Mouse (Mus musculus) midbrain, embryonic 16.5 days (tissue): Measurements from ENCODE around the gene Pnpo. TPM values are rescaled to one million over a fixed set of nuclear protein-coding genes. Genes with fewer than 3 reads are reported as not detected.

ENCODE experiments used
- ATAC-seq: fragments of 200-750 bp; cut with Nextera tagmentation; 2 replicates; pipeline ENCODE4 v1.8.0; 2017; ENCODE audit warnings: moderate TSS enrichment
- H3K27ac ChIP-seq: fragments of 300-500 bp; sonication (generic); 2 replicates; pipeline ENCODE4 v1.5.1; 2014; ENCODE audit warnings: mild to moderate bottlenecking, low read length, mixed read lengths
- H3K27me3 ChIP-seq: fragments of 300-500 bp; sonication (generic); 2 replicates; pipeline ENCODE4 v1.6.1; 2014; ENCODE audit warnings: low read depth, low read length, mixed read lengths; ENCODE audit not compliant: control insufficient read depth, insufficient read depth
- H3K36me3 ChIP-seq: fragments of 300-500 bp; sonication (generic); 2 replicates; pipeline ENCODE4 v1.6.1; 2014; ENCODE audit warnings: mild to moderate bottlenecking, low read length, moderate library complexity, mixed read lengths; ENCODE audit not compliant: control insufficient read depth, insufficient read depth
- H3K4me1 ChIP-seq: fragments of 300-500 bp; sonication (generic); 2 replicates; pipeline ENCODE4 v1.6.1; 2014; ENCODE audit warnings: mild to moderate bottlenecking, low read length, mixed read lengths; ENCODE audit not compliant: control insufficient read depth, insufficient read depth
- H3K4me2 ChIP-seq: fragments of 300-500 bp; sonication (generic); 2 replicates; pipeline ENCODE4 v1.6.1; 2014; ENCODE audit warnings: mild to moderate bottlenecking, low read length, mixed read lengths
- H3K4me3 ChIP-seq: fragments of 300-500 bp; sonication (generic); 2 replicates; pipeline ENCODE4 v1.5.1; 2014; ENCODE audit warnings: low read depth, mild to moderate bottlenecking, low read length, moderate library complexity, mixed read lengths
- H3K9ac ChIP-seq: fragments of 300-500 bp; sonication (generic); 2 replicates; pipeline ENCODE4 v1.6.1; 2014; ENCODE audit warnings: low read depth, low read length, mixed read lengths
- H3K9me3 ChIP-seq: fragments of 300-500 bp; sonication (generic); replicated peaks from 2 replicates; pipeline ENCODE4 v1.6.1; 2014; ENCODE audit warnings: mild to moderate bottlenecking, low read length, mixed read lengths; ENCODE audit not compliant: control insufficient read depth, poor library complexity, severe bottlenecking
- WGBS: fragments of 180-500 bp; shearing (Covaris S2); extraction: QIAGEN DNeasy Blood & Tissue Kit; methylation state at CpG from one replicate; pipeline ENCODE4 v1.1.7; 2014; 5-methylcytosine and 5-hydroxymethylcytosine counted together
- polyA plus RNA-seq: library from polyadenylated mRNA; unstranded; fragments of >200 nt; fragmentation: Nextera tagmentation; extraction: Ambion mirVana; gene quantifications from 2 replicates; pipeline ENCODE4 v1.2.1, GENCODE M21; 2015

The Pnpo gene
- polyA plus RNA-seq = 32.2 and 32.5 TPM in 2 replicates

- peak within 1 kb of the TSS; percentile 61 for H3K4me3 ChIP-seq
- H3K4me1 ChIP-seq = peaks cover 16% of the 10 kb centered on the region
- peak within 1 kb of the TSS; percentile 73 for H3K9ac ChIP-seq
- peak; percentile 98 for ATAC-seq
- no peaks in the 10 kb centered on the region for H3K9me3 ChIP-seq
- H3K27me3 ChIP-seq = no peaks in the 10 kb centered on the region; the same call in 1 of the 2 replicates
- no peaks in the 10 kb centered on the region for H3K36me3 ChIP-seq
- peak within 1 kb of the TSS; percentile 62; the same call in 1 of the 2 replicates for H3K27ac ChIP-seq
- H3K4me2 ChIP-seq = peak within 1 kb of the TSS; percentile 91
- under 1% methylated on average over 29 of the region's 29 CpGs for WGBS
Observed at GRCm38 (mm10) chr11:96943746-96944304, at the start of gene Pnpo. Pnpo (minus strand) TSS chr11:96943986.

GRCm38 (mm10) chr11:96992722-96993311, 49.0 kb upstream of the Pnpo start:
- ATAC-seq = no peak
- Histone ChIP-seq H3K27ac (no peak overlapping the region), H3K36me3 (no peaks in the 10 kb centered on the region), H3K9ac (no peak overlapping the region), H3K4me1 (peaks cover 13% of the 10 kb centered on the region), H3K4me2 (no peak overlapping the region), H3K4me3 (no peak overlapping the region), H3K27me3 (no peaks in the 10 kb centered on the region), H3K9me3 (no peaks in the 10 kb centered on the region)
- 56% methylated on average over 8 of the region's 8 CpGs for WGBS

GRCm38 (mm10) chr11:96991501-96991900, 47.7 kb upstream of the Pnpo start:
- H3K27me3 ChIP-seq = peaks cover 2% of the 10 kb centered on the region
- no peak for ATAC-seq
- peaks cover 8% of the 10 kb centered on the region for H3K4me1 ChIP-seq
- no peak overlapping the region for H3K4me2 ChIP-seq
- no peak overlapping the region for H3K27ac ChIP-seq
- 79% methylated on average over 5 of the region's 5 CpGs for WGBS
- H3K36me3 ChIP-seq = no peaks in the 10 kb centered on the region
- H3K4me3 ChIP-seq = no peak overlapping the region
- H3K9ac ChIP-seq = no peak overlapping the region
- no peaks in the 10 kb centered on the region for H3K9me3 ChIP-seq

GRCm38 (mm10) chr11:96987873-96988655, 44.3 kb upstream of the Pnpo start:
- ATAC-seq = peak; percentile 74
- H3K27me3 ChIP-seq = peaks cover 6% of the 10 kb centered on the region

GRCm38 (mm10) chr11:96986463-96986862, 42.7 kb upstream of the Pnpo start:
- WGBS = 48% methylated on average over 3 of the region's 3 CpGs
- Histone ChIP-seq H3K9ac (no peak overlapping the region), H3K4me3 (no peak overlapping the region), H3K4me2 (no peak overlapping the region), H3K9me3 (no peaks in the 10 kb centered on the region), H3K4me1 (peaks cover 8% of the 10 kb centered on the region), H3K27ac (no peak overlapping the region), H3K36me3 (no peaks in the 10 kb centered on the region), H3K27me3 (peaks cover 6% of the 10 kb centered on the region)
- ATAC-seq = no peak

More at GRCm38 (mm10) chr11:96987873-96988655, 44.3 kb upstream of the Pnpo start:
- Histone ChIP-seq H3K4me1 (peaks cover 8% of the 10 kb centered on the region), H3K27ac (peak overlapping the region; percentile 69), H3K4me3 (peak overlapping the region; percentile 45), H3K9ac (peak overlapping the region; percentile 69), H3K9me3 (no peaks in the 10 kb centered on the region), H3K4me2 (peak overlapping the region; percentile 75), H3K36me3 (no peaks in the 10 kb centered on the region)
- WGBS = 6% methylated on average over 31 of the region's 31 CpGs

- no peaks in the 10 kb centered on the region for H3K9me3 ChIP-seq
- no peak overlapping the region for H3K27ac ChIP-seq
- no peak overlapping the region for H3K4me3 ChIP-seq
- no peak overlapping the region for H3K4me2 ChIP-seq
- no peaks in the 10 kb centered on the region for H3K36me3 ChIP-seq
- no peak for ATAC-seq
- 23% methylated on average over 4 of the region's 4 CpGs for WGBS
- no peak overlapping the region for H3K9ac ChIP-seq
- peaks cover 6% of the 10 kb centered on the region for H3K27me3 ChIP-seq
- H3K4me1 ChIP-seq = peaks cover 8% of the 10 kb centered on the region
Observed at GRCm38 (mm10) chr11:96984903-96985302, 41.1 kb upstream of the Pnpo start.

GRCm38 (mm10) chr11:96982859-96983258, 39.1 kb upstream of the Pnpo start, which contains the start of gene Sp2:
Sp2 (minus strand) TSS chr11:96982959.
- Histone ChIP-seq H3K4me1 (peaks cover 11% of the 10 kb centered on the region), H3K9me3 (no peaks in the 10 kb centered on the region), H3K27me3 (peaks cover 6% of the 10 kb centered on the region), H3K4me3 (no peak within 1 kb of the TSS), H3K9ac (peak within 1 kb of the TSS; percentile 23; the same call in 1 of the 2 replicates), H3K36me3 (no peaks in the 10 kb centered on the region), H3K4me2 (peak within 1 kb of the TSS; percentile 26; the same call in 1 of the 2 replicates), H3K27ac (no peak within 1 kb of the TSS)
- WGBS = 75% methylated on average over 7 of the region's 7 CpGs
- no peak for ATAC-seq

- Histone ChIP-seq H3K36me3 (no peaks in the 10 kb centered on the region), H3K9ac (peak overlapping the region; percentile 23; the same call in 1 of the 2 replicates), H3K27ac (no peak overlapping the region), H3K4me1 (peaks cover 7% of the 10 kb centered on the region), H3K9me3 (no peaks in the 10 kb centered on the region), H3K4me2 (peak overlapping the region; percentile 26; the same call in 1 of the 2 replicates), H3K27me3 (peaks cover 6% of the 10 kb centered on the region), H3K4me3 (no peak overlapping the region)
- 2% methylated on average over 7 of the region's 7 CpGs for WGBS
- no peak for ATAC-seq
Observed at GRCm38 (mm10) chr11:96982355-96982754, 38.6 kb upstream of the Pnpo start.
